Mouse (Mus musculus): ENCODE results near the gene Fkrp. TPM values are rescaled to one million over a fixed set of nuclear protein-coding genes. Genes with fewer than 3 reads are reported as not detected.

Fkrp gene
- polyA plus RNA-seq, 1 experiment from 2014 or later, result 28.3 TPM

- no peaks in the 10 kb centered on the region for H3K9me3 ChIP-seq (ENCODE audit: control insufficient read depth, low read length)
- H3K4me3 ChIP-seq (ENCODE audit: low read depth, low read length), result no peak overlapping the region
- H3K9ac ChIP-seq (ENCODE audit: low read length), result no peak overlapping the region
- H3K4me1 ChIP-seq (replicated peaks; ENCODE audit: control insufficient read depth, insufficient read depth, low read length), result peaks cover 6% of the 10 kb centered on the region; the same call in 1 of the 2 replicates
- DNase-seq (ENCODE audit: low spot score) (no peak), ATAC-seq (replicated peaks; ENCODE audit: low FRiP score, low TSS enrichment, low read depth) (no peak)
- peaks cover 62% of the 10 kb centered on the region for H3K36me3 ChIP-seq (ENCODE audit: control insufficient read depth, insufficient read depth, low read length)
- H3K4me2 ChIP-seq (ENCODE audit: low read length), result no peak overlapping the region
- WGBS, result 92% methylated on average over 12 of the region's 12 CpGs
- no peak overlapping the region for H3K27ac ChIP-seq (ENCODE audit: low read depth)
- no peaks in the 10 kb centered on the region for H3K27me3 ChIP-seq (replicated peaks; ENCODE audit: control insufficient read depth, insufficient read depth, low read length)
These were observed 23.0 kb upstream of the Fkrp start for GRCm38 (mm10) chr7:16839427-16840108.

GRCm38 (mm10) chr7:16838804-16839426 is 22.4 kb upstream of the Fkrp start:
- H3K36me3 ChIP-seq (ENCODE audit: control insufficient read depth, insufficient read depth, low read length), result peaks cover 68% of the 10 kb centered on the region
- DNase-seq (ENCODE audit: low spot score) (no peak), ATAC-seq (replicated peaks; ENCODE audit: low FRiP score, low TSS enrichment, low read depth) (no peak)
- no peaks in the 10 kb centered on the region for H3K27me3 ChIP-seq (replicated peaks; ENCODE audit: control insufficient read depth, insufficient read depth, low read length)
- H3K4me2 ChIP-seq (ENCODE audit: low read length), result no peak overlapping the region
- peaks cover 1% of the 10 kb centered on the region; the same call in 1 of the 2 replicates for H3K4me1 ChIP-seq (replicated peaks; ENCODE audit: control insufficient read depth, insufficient read depth, low read length)
- H3K9me3 ChIP-seq (ENCODE audit: control insufficient read depth, low read length), result no peaks in the 10 kb centered on the region
- no peak overlapping the region for H3K9ac ChIP-seq (ENCODE audit: low read length)
- WGBS, result 81% methylated on average over 6 of the region's 6 CpGs
- H3K4me3 ChIP-seq (ENCODE audit: low read depth, low read length), result no peak overlapping the region
- no peak overlapping the region for H3K27ac ChIP-seq (ENCODE audit: low read depth)

GRCm38 (mm10) chr7:16837916-16838803 is 21.6 kb upstream of the Fkrp start:
- no peak overlapping the region for H3K4me3 ChIP-seq (ENCODE audit: low read depth, low read length)
- no peaks in the 10 kb centered on the region for H3K27me3 ChIP-seq (replicated peaks; ENCODE audit: control insufficient read depth, insufficient read depth, low read length)
- H3K4me1 ChIP-seq (replicated peaks; ENCODE audit: control insufficient read depth, insufficient read depth, low read length), result no peaks in the 10 kb centered on the region; the same call in 1 of the 2 replicates
- no peak for ATAC-seq (replicated peaks; ENCODE audit: low FRiP score, low TSS enrichment, low read depth)
- H3K4me2 ChIP-seq (ENCODE audit: low read length), result no peak overlapping the region
- peaks cover 76% of the 10 kb centered on the region for H3K36me3 ChIP-seq (ENCODE audit: control insufficient read depth, insufficient read depth, low read length)
- WGBS, result 92% methylated on average over 18 of the region's 18 CpGs
- DNase-seq (ENCODE audit: low spot score), result no peak
- H3K27ac ChIP-seq (ENCODE audit: low read depth), result no peak overlapping the region
- no peak overlapping the region for H3K9ac ChIP-seq (ENCODE audit: low read length)
- no peaks in the 10 kb centered on the region for H3K9me3 ChIP-seq (ENCODE audit: control insufficient read depth, low read length)

GRCm38 (mm10) chr7:16830449-16830848 is 13.9 kb upstream of the Fkrp start:
- Histone ChIP-seq H3K4me3 (ENCODE audit: low read depth, low read length) (no peak overlapping the region), H3K36me3 (ENCODE audit: control insufficient read depth, insufficient read depth, low read length) (peaks cover 100% of the 10 kb centered on the region), H3K27ac (ENCODE audit: low read depth) (no peak overlapping the region), H3K9ac (ENCODE audit: low read length) (no peak overlapping the region), H3K27me3 (replicated peaks; ENCODE audit: control insufficient read depth, insufficient read depth, low read length) (no peaks in the 10 kb centered on the region), H3K9me3 (ENCODE audit: control insufficient read depth, low read length) (no peaks in the 10 kb centered on the region), H3K4me1 (replicated peaks; ENCODE audit: control insufficient read depth, insufficient read depth, low read length) (no peaks in the 10 kb centered on the region), H3K4me2 (ENCODE audit: low read length) (no peak overlapping the region)
- DNase-seq (ENCODE audit: low spot score), result no peak
- ATAC-seq (replicated peaks; ENCODE audit: low FRiP score, low TSS enrichment, low read depth), result no peak
- 85% methylated on average over 9 of the region's 9 CpGs for WGBS

- no peak overlapping the region for H3K4me2 ChIP-seq (ENCODE audit: low read length)
- WGBS, result 71% methylated on average over 4 of the region's 4 CpGs
- ATAC-seq (replicated peaks; ENCODE audit: low FRiP score, low TSS enrichment, low read depth) (no peak), DNase-seq (ENCODE audit: low spot score) (no peak)
- no peak overlapping the region for H3K27ac ChIP-seq (ENCODE audit: low read depth)
- H3K36me3 ChIP-seq (ENCODE audit: control insufficient read depth, insufficient read depth, low read length), result peaks cover 97% of the 10 kb centered on the region
- no peak overlapping the region for H3K9ac ChIP-seq (ENCODE audit: low read length)
- no peaks in the 10 kb centered on the region for H3K4me1 ChIP-seq (replicated peaks; ENCODE audit: control insufficient read depth, insufficient read depth, low read length)
- no peaks in the 10 kb centered on the region for H3K9me3 ChIP-seq (ENCODE audit: control insufficient read depth, low read length)
- no peaks in the 10 kb centered on the region for H3K27me3 ChIP-seq (replicated peaks; ENCODE audit: control insufficient read depth, insufficient read depth, low read length)
- H3K4me3 ChIP-seq (ENCODE audit: low read depth, low read length), result no peak overlapping the region
These were observed 10.7 kb upstream of the Fkrp start for GRCm38 (mm10) chr7:16827274-16827673.

- Histone ChIP-seq H3K4me2 (ENCODE audit: low read length) (no peak overlapping the region), H3K9ac (ENCODE audit: low read length) (no peak overlapping the region), H3K27me3 (replicated peaks; ENCODE audit: control insufficient read depth, insufficient read depth, low read length) (no peaks in the 10 kb centered on the region), H3K4me1 (replicated peaks; ENCODE audit: control insufficient read depth, insufficient read depth, low read length) (no peaks in the 10 kb centered on the region), H3K9me3 (ENCODE audit: control insufficient read depth, low read length) (no peaks in the 10 kb centered on the region), H3K4me3 (ENCODE audit: low read depth, low read length) (no peak overlapping the region), H3K36me3 (ENCODE audit: control insufficient read depth, insufficient read depth, low read length) (peaks cover 90% of the 10 kb centered on the region), H3K27ac (ENCODE audit: low read depth) (no peak overlapping the region)
- ATAC-seq (replicated peaks; ENCODE audit: low FRiP score, low TSS enrichment, low read depth) (no peak), DNase-seq (ENCODE audit: low spot score) (no peak)
- WGBS, result 87% methylated on average over 5 of the region's 5 CpGs
These were observed 10.0 kb upstream of the Fkrp start for GRCm38 (mm10) chr7:16826571-16826970.

GRCm38 (mm10) chr7:16825785-16826184 is 9.3 kb upstream of the Fkrp start:
- ATAC-seq (replicated peaks; ENCODE audit: low FRiP score, low TSS enrichment, low read depth), result 0 out of 2 replicates have a peak, but pooled peaks have one; percentile 4
- 85% methylated on average over 10 of the region's 10 CpGs for WGBS

GRCm38 (mm10) chr7:16823734-16824133 is 7.2 kb upstream of the Fkrp start:
- H3K4me2 ChIP-seq (ENCODE audit: low read length), result no peak overlapping the region
- H3K4me1 ChIP-seq (replicated peaks; ENCODE audit: control insufficient read depth, insufficient read depth, low read length), result peaks cover 14% of the 10 kb centered on the region
- no peaks in the 10 kb centered on the region for H3K9me3 ChIP-seq (ENCODE audit: control insufficient read depth, low read length)
- no peak overlapping the region for H3K9ac ChIP-seq (ENCODE audit: low read length)
- ATAC-seq (replicated peaks; ENCODE audit: low FRiP score, low TSS enrichment, low read depth) (no peak), DNase-seq (ENCODE audit: low spot score) (no peak)
- H3K27me3 ChIP-seq (replicated peaks; ENCODE audit: control insufficient read depth, insufficient read depth, low read length), result no peaks in the 10 kb centered on the region
- no peak overlapping the region for H3K4me3 ChIP-seq (ENCODE audit: low read depth, low read length)
- WGBS, result 80% methylated on average over 5 of the region's 5 CpGs
- no peak overlapping the region for H3K27ac ChIP-seq (ENCODE audit: low read depth)
- H3K36me3 ChIP-seq (ENCODE audit: control insufficient read depth, insufficient read depth, low read length), result peaks cover 63% of the 10 kb centered on the region

More at GRCm38 (mm10) chr7:16825785-16826184, 9.3 kb upstream of the Fkrp start:
- no peaks in the 10 kb centered on the region for H3K27me3 ChIP-seq (replicated peaks; ENCODE audit: control insufficient read depth, insufficient read depth, low read length)
- no peak overlapping the region for H3K4me2 ChIP-seq (ENCODE audit: low read length)
- no peak overlapping the region for H3K9ac ChIP-seq (ENCODE audit: low read length)
- peaks cover 5% of the 10 kb centered on the region for H3K4me1 ChIP-seq (replicated peaks; ENCODE audit: control insufficient read depth, insufficient read depth, low read length)
- no peaks in the 10 kb centered on the region for H3K9me3 ChIP-seq (ENCODE audit: control insufficient read depth, low read length)
- no peak overlapping the region for H3K4me3 ChIP-seq (ENCODE audit: low read depth, low read length)
- H3K27ac ChIP-seq (ENCODE audit: low read depth), result no peak overlapping the region
- peaks cover 82% of the 10 kb centered on the region for H3K36me3 ChIP-seq (ENCODE audit: control insufficient read depth, insufficient read depth, low read length)
- DNase-seq (ENCODE audit: low spot score), result no peak

All from intestine, embryonic 14.5 days (tissue).